Mouse (Mus musculus) heart, adult 2 months (tissue): ENCODE measurements around the gene Olfr1512. TPM values are rescaled to one million over a fixed set of nuclear protein-coding genes. Genes with fewer than 3 reads are reported as not detected.

ENCODE experiments used
- DNase-seq, 2 experiments: peaks; one replicate each; pipeline ENCODE4 v3.0.0; 2021
- H3K27ac ChIP-seq: fragments of 200-600 bp; 2 replicates; pipeline ENCODE4 v1.8.1; 2022
- H3K27me3 ChIP-seq: fragments of 200-500 bp; 2 replicates; pipeline ENCODE4 v1.6.1; 2012; ENCODE audit warnings: mild to moderate bottlenecking, low read length, inconsistent platforms, mixed read lengths; ENCODE audit not compliant: control insufficient read depth, insufficient read depth
- H3K36me3 ChIP-seq: fragments of 200-500 bp; 2 replicates; pipeline ENCODE4 v1.6.1; 2012; ENCODE audit warnings: low read length, inconsistent platforms; ENCODE audit not compliant: control insufficient read depth, insufficient read depth
- H3K4me1 ChIP-seq: fragments of 200-500 bp; 2 replicates; pipeline ENCODE4 v1.6.1; 2011; ENCODE audit warnings: low read length; ENCODE audit not compliant: control insufficient read depth, insufficient read depth
- H3K4me3 ChIP-seq: fragments of 200-600 bp; 2 replicates; pipeline ENCODE4 v1.8.1; 2022
- H3K79me2 ChIP-seq: fragments of 200-500 bp; replicated peaks from 2 replicates; pipeline ENCODE4 v1.6.1; 2012; ENCODE audit warnings: mild to moderate bottlenecking, inconsistent platforms, low read length, moderate library complexity, mixed read lengths; ENCODE audit not compliant: control insufficient read depth, insufficient read depth
- H3K9ac ChIP-seq: fragments of 200-500 bp; 2 replicates; pipeline ENCODE4 v1.6.1; 2012; ENCODE audit warnings: low read depth, mild to moderate bottlenecking, control low read depth, inconsistent platforms, low read length, mixed read lengths
- CTCF ChIP-seq: fragments of 200-600 bp; IDR thresholded peaks from 2 replicates; pipeline ENCODE4 v1.8.1; 2022; ENCODE audit warnings: antibody characterized with exemption, mild to moderate bottlenecking, moderate library complexity
- EP300 ChIP-seq: fragments of 200-500 bp; IDR thresholded peaks from 2 replicates; pipeline ENCODE4 v1.6.1; 2011; ENCODE audit warnings: low read depth, low read length, control low read depth; ENCODE audit not compliant: insufficient read depth
- POLR2A ChIP-seq: fragments of 200-500 bp; IDR thresholded peaks from 2 replicates; pipeline ENCODE4 v1.6.1; 2011; ENCODE audit warnings: mild to moderate bottlenecking, low read depth, low read length, control low read depth; ENCODE audit not compliant: insufficient read depth
- WGBS: fragments of 180-500 bp; shearing (Covaris S2); methylation state at CpG from one replicate; pipeline ENCODE4 v1.1.7; 2018; 5-methylcytosine and 5-hydroxymethylcytosine counted together
- intact Hi-C: fragments of 180-260 bp; cut with DNase I; formaldehyde crosslinking; loops from one replicate; pipeline ENCODE4 v1.15.1; 2025
- polyA plus RNA-seq: library from polyadenylated mRNA; depleted of rRNA; stranded (reverse); fragments of >200 nt; gene quantifications from 2 replicates; pipeline ENCODE4 v1.2.3, GENCODE M21; 2012
- total RNA-seq, 2 experiments: library from RNA; stranded (reverse); gene quantifications; 2 replicates each; pipeline ENCODE4 v1.2.3; 2021

The Olfr1512 gene
- total and polyA plus RNA-seq, 3 experiments = not detected

GRCm38 (mm10) chr14:52368741-52369140, 10.2 kb downstream of the Olfr1512 start:
- Histone ChIP-seq H3K9ac (no peak overlapping the region), H3K27ac (no peak overlapping the region), H3K27me3 (no peaks in the 10 kb centered on the region), H3K4me1 (no peaks in the 10 kb centered on the region), H3K4me3 (no peak overlapping the region), H3K79me2 (no peaks in the 10 kb centered on the region), H3K36me3 (no peaks in the 10 kb centered on the region)
- intact Hi-C loops = no loop called here
- DNase-seq = no peak
- WGBS = 73% methylated on average over 3 of the region's 3 CpGs
- TF ChIP-seq POLR2A = no peak
- TF ChIP-seq CTCF = no peak
- no peak for TF ChIP-seq EP300

GRCm38 (mm10) chr14:52356308-52356707, 22.7 kb downstream of the Olfr1512 start, which contains the start of gene Olfr1513:
TSS of gene Olfr1513 (minus strand) at chr14:52356408.
- intact Hi-C loops = no loop called here
- Histone ChIP-seq H3K27ac (no peak within 1 kb of the TSS), H3K4me1 (no peaks in the 10 kb centered on the region), H3K27me3 (no peaks in the 10 kb centered on the region; the same call in 1 of the 2 replicates), H3K9ac (no peak within 1 kb of the TSS), H3K79me2 (no peaks in the 10 kb centered on the region), H3K36me3 (no peaks in the 10 kb centered on the region), H3K4me3 (no peak within 1 kb of the TSS)
- WGBS = 44% methylated on average over 4 of the region's 4 CpGs
- no peak for DNase-seq
- TF ChIP-seq POLR2A = no peak
- TF ChIP-seq CTCF = no peak
- TF ChIP-seq EP300 = no peak

DNA sequence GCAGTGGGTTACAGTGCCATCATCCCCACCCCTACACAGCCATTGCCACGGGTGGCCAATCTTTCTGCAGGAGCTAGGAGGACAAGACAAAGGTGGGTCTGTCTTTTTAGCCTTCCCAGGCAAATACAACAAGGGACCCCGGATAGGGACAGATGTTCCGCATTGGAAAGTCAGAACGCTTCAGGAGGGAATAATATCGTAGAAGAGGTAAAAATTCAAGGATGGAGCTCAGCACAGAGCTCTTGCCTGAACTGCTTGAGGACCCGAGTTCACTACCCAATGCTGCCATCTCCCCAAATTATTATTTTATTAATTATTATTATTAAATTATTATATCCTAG, 39.5 kb downstream of the Olfr1512 start:
- H3K9ac ChIP-seq = no peak overlapping the region
- H3K36me3 ChIP-seq = no peaks in the 10 kb centered on the region
- TF ChIP-seq POLR2A = no peak
- TF ChIP-seq CTCF = no peak
- TF ChIP-seq EP300 = no peak
- intact Hi-C loops = loop anchor here (2.0 to 5.0 kb wide), 3 partner anchors 45 to 215 kb away; no protein-coding TSS in a partner anchor
- H3K27me3 ChIP-seq = no peaks in the 10 kb centered on the region
- 72% methylated on average over 6 of the region's 6 CpGs for WGBS
- H3K79me2 ChIP-seq = no peaks in the 10 kb centered on the region
- H3K4me3 ChIP-seq = no peak overlapping the region
- no peaks in the 10 kb centered on the region for H3K4me1 ChIP-seq
- no peak for DNase-seq
- H3K27ac ChIP-seq = no peak overlapping the region

GRCm38 (mm10) chr14:52338751-52339511, 40.0 kb downstream of the Olfr1512 start:
- Histone ChIP-seq H3K27me3 (no peaks in the 10 kb centered on the region), H3K79me2 (no peaks in the 10 kb centered on the region), H3K9ac (no peak overlapping the region), H3K4me3 (no peak overlapping the region), H3K36me3 (no peaks in the 10 kb centered on the region), H3K27ac (no peak overlapping the region), H3K4me1 (no peaks in the 10 kb centered on the region)
- 26% methylated on average over 21 of the region's 21 CpGs for WGBS
- DNase-seq = peak in 1 of 2 experiments; percentile 26
- TF ChIP-seq CTCF (peak; percentile 92), POLR2A (no peak), EP300 (0 out of 2 replicates have a peak, but pooled peaks have one; percentile 50)
- intact Hi-C loops = loop anchor here (2.0 to 5.0 kb wide), 3 partner anchors 44 to 214 kb away; no protein-coding TSS in a partner anchor

- intact Hi-C loops = no loop called here
- WGBS = 86% methylated on average over 3 of the region's 3 CpGs
- H3K4me1 ChIP-seq = no peaks in the 10 kb centered on the region
- TF ChIP-seq EP300 = no peak
- no peak for TF ChIP-seq CTCF
- no peak for TF ChIP-seq POLR2A
- H3K4me3 ChIP-seq = no peak overlapping the region
- no peaks in the 10 kb centered on the region for H3K79me2 ChIP-seq
- H3K9ac ChIP-seq = no peak overlapping the region
- no peak overlapping the region for H3K27ac ChIP-seq
- no peaks in the 10 kb centered on the region for H3K36me3 ChIP-seq
- DNase-seq = no peak
- peaks cover 5% of the 10 kb centered on the region for H3K27me3 ChIP-seq
These were observed 46.8 kb downstream of the Olfr1512 start for GRCm38 (mm10) chr14:52332171-52332570.

- no peak overlapping the region for H3K9ac ChIP-seq
- no peaks in the 10 kb centered on the region for H3K36me3 ChIP-seq
- H3K27me3 ChIP-seq = peaks cover 5% of the 10 kb centered on the region
- H3K4me3 ChIP-seq = no peak overlapping the region
- intact Hi-C loops = no loop called here
- no peak for DNase-seq
- H3K79me2 ChIP-seq = no peaks in the 10 kb centered on the region
- H3K27ac ChIP-seq = no peak overlapping the region
- 38% methylated on average over 4 of the region's 4 CpGs for WGBS
- H3K4me1 ChIP-seq = no peaks in the 10 kb centered on the region
- TF ChIP-seq CTCF = no peak
- no peak for TF ChIP-seq EP300
- TF ChIP-seq POLR2A = no peak
These were observed 47.8 kb downstream of the Olfr1512 start for GRCm38 (mm10) chr14:52331069-52331750.
